Mouse (Mus musculus): ENCODE measurements around the gene Hspd1.

GRCm38 (mm10) chr1:55061772-55062171 lies 26.3 kb downstream of the Hspd1 start:
- TF ChIP-seq POLR2A (IDR thresholded peaks at IDR 0.05; ENCODE audit: borderline replicate concordance, insufficient read depth, low read length) (no peak), CTCF (IDR thresholded peaks at IDR 0.05; ENCODE audit: borderline replicate concordance, insufficient read depth, low read depth, low read length) (no peak)
